Mouse (Mus musculus): ENCODE data around the gene Ulk4. TPM values are rescaled to one million over a fixed set of nuclear protein-coding genes. Genes with fewer than 3 reads are reported as not detected.

The Ulk4 gene
- polyA plus RNA-seq, 1 experiment, result 0.43 TPM

DNA sequence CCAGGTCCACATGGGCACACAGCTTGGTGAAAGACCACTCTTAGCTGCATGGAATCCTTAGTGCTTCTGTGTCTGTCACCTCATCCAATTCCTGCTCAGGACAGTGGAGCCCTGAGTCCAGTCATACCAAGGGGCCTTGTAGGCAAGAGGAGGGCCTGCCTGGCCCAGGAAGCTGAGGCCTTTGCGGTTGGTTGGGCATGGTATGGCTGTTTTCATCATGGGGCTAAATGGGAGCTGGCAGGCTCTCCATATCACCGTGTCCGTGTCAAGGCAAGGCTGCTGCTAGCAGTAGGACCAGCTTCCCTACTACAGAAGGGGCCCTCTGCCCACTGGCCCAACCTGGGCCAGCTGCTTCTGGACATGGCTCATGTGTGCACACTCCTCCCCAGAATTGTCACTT, 313.3 kb downstream of the Ulk4 start:
- DNase-seq (ENCODE audit: low read depth, low spot score), result no peak

DNA sequence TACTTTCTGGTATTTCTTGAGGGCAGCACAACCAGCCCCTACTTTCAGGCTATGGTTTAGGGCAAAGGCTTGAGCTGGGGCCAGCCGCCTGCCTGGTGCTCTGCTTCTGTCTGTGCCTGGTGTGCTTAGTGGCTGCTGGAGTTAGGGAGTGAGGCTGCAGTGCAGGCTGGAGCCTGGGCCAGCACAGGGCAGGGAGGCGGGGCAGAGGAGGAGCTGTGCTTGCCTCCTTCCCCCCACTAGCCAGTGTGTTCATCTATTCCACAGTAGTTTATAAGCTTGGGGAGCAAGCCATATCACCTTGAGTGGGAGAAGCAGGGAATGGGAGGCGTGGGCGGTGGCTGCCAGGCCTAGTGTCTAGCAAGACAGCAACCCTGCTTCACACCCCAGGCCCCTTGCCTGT, 313.9 kb downstream of the Ulk4 start:
- WGBS, result 83% methylated on average over 4 of the region's 4 CpGs
- no peak for DNase-seq (ENCODE audit: low read depth, low spot score)

More for the DNA sequence above, 313.3 kb downstream of the Ulk4 start:
- 87% methylated on average over 3 of the region's 3 CpGs for WGBS

DNA sequence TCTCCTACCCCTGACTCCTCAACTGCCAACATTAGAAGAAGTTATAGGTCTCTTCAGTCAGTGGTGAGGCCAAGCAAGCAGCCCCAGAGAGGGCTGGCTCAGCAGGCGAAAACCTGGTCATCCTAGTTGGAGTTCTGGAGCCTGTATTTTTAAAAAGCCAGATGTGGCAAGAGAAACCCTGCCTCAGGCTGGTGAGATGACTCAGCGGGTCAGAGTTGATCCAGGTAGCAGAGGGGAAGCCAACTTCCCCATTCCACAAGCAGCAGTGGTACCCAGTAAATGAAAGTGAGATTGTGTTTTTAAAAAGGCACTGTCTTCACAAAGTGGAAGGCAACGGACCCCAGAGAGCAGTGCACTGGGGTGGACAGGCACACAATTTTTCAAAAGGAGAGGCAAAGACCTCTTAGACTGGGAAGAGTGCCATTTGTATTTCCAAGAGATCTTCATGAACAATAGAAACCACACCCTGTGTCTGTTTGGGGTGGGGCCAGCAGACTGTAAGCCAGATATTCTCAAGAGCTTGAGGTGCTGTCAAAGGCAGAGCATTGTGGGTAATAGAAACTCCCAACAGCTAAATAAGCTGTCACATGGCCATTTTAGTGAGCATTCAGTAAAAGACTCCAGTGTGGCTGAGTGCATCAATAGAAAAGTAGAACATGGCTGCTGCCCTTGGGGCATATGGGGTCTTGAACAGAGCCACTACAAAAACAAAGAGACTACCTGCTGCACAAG, 314.9 kb downstream of the Ulk4 start:
- DNase-seq (ENCODE audit: low read depth, low spot score), result no peak
- WGBS, result 50% methylated on average over 3 of the region's 3 CpGs

DNA sequence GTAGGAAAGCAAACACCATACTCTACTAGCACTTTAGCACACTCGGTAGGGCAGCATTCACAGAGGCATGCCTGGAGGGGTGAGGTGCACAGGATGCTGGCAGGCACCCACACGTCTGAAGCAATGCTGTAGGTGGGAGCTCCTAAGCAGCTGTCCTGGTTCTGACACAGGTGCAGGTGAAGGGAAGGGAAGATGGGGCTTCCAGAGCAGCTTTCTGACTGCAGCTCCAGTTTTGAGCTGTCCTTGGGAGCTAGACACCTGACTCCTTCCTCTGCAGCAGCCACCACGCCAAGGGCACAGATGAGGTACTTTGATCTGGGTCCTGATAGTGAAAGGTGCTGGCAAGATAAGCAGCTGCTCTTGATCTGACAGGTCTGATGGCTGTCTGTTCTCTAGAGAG, 315.5 kb downstream of the Ulk4 start:
- 28% methylated on average over 3 of the region's 3 CpGs for WGBS
- DNase-seq (ENCODE audit: low read depth, low spot score), result no peak

DNA sequence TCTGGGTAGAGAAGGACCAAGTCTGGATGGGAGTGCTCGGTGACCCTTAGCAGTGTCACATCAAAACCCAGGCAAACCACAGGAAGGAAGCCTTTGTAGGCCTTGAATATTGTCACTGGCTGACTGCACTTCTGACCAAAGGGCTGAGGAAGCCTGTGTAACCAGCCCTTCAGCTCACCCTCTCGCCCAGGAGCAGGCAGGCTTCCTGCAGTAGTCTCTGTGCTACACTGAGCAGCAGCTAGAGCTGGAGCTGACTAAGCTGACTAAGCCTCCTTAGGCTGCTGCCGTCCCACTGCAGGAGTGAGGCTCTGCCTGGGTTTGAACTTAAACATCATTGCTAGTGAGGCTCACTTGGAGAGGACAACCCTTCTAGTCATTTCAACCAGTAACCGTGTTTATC, 316.4 kb downstream of the Ulk4 start:
- no peak for DNase-seq (ENCODE audit: low read depth, low spot score)
- 63% methylated on average over 4 of the region's 4 CpGs for WGBS

DNA sequence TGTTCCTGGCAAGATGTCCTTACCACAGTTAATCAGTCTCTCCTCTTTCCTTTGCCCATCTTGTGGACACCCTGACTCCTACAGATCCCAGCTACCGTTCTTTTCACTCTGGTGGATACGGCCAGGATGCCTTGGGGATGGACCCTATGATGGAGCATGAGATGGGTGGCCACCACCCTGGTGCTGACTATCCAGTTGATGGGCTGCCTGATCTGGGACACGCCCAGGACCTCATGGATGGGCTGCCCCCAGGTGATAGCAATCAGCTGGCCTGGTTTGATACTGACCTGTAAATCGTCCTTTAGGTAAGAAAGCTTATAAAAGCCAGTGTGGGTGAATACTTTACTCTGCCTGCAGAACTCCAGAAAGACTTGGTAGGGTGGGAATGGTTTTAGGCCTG, 317.8 kb downstream of the Ulk4 start:
- DNase-seq (ENCODE audit: low read depth, low spot score), result no peak
- 81% methylated on average over 4 of the region's 4 CpGs for WGBS

DNA sequence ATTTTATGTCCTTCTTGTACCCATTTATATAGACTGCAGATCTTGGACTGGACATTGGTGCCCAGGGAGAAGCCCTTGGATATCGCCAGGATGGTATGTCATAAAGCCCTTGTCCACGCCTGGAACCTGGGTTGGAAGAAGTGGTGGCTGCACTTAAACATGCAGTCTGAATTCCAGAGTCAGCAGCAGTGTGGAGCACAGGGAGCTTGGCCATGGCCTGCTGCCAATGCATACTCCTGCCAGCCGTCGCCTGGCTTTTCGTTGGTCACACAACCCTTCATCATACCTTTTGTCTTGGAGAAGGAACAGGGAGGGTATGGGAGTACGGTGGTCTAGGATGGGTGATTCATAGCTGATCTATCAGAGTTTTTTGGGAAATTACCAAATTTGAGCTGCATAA, 318.4 kb downstream of the Ulk4 start:
- DNase-seq (ENCODE audit: low read depth, low spot score), result no peak
- WGBS, result 65% methylated on average over 6 of the region's 6 CpGs

DNA sequence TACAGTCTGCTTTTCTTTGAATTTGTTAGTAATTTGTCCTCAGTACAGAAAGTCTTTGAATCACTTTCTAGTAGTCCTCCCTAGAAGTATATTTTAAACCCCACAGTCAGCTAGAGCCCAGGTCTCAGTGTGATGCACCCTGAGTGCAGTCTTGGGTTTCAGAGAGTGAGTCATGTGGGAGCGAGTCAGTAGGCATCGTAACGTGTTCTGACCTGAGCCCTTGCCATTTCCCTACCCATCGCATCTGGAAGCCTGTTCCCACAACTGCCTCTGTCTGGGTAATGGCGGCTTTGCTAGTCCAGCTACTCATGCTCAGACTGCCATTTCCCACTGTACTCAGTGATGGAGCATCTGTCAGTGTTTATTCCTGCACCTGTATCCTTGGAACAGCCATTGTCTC, 318.9 kb downstream of the Ulk4 start:
- DNase-seq (ENCODE audit: low read depth, low spot score), result no peak
- 78% methylated on average over 5 of the region's 5 CpGs for WGBS

DNA sequence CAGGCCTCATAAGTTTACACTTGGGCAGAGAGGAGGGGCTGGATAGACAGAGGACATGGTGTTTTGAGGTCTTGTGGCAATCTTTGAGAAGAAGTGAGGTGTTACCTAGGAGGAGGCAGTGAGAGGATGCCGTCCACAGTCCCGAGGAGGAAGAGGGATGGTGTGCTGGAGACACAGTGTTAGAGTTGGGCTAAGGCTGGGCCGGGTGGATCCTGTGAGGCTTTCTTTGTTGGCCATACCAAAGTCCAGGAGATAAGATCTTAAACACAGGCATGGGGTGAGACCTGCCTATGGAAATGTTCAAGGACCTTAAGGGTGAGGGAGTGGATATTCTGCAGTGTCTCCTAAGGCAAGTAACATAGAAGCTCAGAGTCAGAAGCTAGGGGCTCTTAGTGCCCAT, 325.1 kb downstream of the Ulk4 start:
- 34% methylated on average over 3 of the region's 3 CpGs for WGBS
- no peak for DNase-seq (ENCODE audit: low read depth, low spot score)

DNA sequence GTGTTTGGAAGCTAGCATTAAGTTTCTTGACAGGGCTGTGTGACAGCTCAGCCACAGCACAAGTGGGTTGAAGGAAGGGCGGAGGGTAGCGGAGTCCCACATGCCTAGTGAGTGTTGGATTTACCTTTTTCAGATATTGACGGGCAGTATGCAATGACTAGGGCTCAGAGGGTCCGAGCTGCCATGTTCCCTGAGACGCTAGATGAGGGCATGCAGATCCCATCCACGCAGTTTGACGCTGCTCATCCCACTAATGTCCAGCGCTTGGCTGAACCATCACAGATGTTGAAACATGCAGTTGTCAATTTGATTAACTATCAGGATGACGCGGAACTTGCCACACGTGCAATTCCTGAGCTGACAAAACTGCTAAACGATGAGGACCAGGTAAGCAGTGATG, 326.2 kb downstream of the Ulk4 start:
- DNase-seq (ENCODE audit: low read depth, low spot score), result no peak
- 86% methylated on average over 12 of the region's 12 CpGs for WGBS

DNA sequence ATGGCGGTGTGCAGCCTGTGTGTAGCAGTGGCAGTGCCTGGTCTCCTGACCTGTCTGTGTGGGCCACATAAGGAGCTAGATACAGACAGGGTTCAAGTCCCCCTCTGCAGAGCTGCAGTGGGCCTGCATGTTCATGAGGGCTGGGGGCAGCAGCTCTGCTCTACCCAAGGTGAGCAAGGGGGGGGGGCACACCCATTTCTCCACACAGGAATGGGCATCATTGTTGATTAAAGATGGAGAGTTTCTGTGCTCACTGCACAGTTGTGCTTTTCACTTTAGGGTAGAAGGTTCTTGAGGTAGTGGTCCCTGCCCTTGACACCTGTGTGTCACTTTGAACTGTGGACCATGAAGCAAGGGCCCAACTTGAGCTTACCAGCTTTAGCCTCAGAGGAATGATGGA, 328.2 kb downstream of the Ulk4 start:
- DNase-seq (ENCODE audit: low read depth, low spot score), result no peak
- 94% methylated on average over 1 of the region's 1 CpGs for WGBS

DNA sequence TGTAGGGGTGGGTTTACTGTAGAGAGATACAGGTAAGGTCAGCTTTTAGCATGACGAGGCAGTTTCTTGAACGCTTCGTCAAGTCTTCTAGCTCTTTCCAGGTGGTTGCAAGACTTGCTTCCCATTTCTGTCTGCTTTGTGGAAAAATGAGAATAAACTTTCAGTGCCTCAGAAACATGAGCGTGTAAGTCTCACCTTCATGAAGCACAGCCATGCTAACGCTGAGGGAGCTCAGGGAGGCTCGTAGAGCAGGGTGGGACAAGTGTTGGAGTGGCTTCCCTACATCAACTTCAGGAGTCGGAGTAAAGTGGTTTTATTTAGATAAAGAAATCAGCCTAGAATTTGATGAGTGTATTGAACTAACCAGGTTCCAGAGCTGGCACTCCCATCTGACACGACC, 330.9 kb downstream of the Ulk4 start:
- DNase-seq (ENCODE audit: low read depth, low spot score), result no peak
- WGBS, result 50% methylated on average over 8 of the region's 8 CpGs

DNA sequence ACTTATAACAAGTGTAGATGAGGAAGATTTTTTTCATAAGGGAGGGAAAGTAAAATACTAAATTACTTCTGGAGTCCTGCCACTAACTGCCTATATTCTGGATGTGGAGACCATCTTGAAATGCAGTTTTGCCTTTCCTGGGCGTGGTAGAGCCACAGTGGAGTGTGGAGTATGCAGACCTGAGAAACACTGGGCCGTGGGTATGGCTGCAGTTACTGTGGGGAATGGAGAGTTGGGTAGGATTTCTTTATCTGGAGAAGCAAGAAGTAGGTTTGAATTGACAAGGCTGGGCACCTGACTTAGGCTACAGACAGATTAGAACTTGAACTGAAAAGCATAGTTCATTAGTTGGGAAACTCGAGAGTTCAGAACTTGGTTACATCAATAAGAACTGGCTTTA, 332.8 kb downstream of the Ulk4 start:
- no peak for DNase-seq (ENCODE audit: low read depth, low spot score)
- 21% methylated on average over 3 of the region's 3 CpGs for WGBS

DNA sequence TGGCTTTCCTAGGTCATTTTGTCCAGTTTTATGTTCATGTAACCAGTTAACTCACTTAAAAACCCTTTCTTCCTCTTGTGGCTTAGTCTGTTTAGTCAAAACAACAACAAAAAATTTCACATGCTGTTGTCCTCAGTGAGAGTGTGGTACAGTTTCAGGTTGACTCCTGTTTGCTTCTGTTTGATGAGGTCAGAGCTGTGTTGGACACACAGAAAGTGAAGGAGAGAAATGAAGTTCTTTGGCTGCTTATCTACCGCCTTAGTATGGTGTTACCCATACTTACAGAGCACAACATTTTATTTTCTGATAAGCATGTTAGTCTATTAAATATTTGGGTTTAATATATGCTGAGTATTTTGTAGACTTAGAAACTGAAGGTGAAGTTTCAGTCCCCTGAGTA, 333.2 kb downstream of the Ulk4 start:
- WGBS, result 46% methylated on average over 1 of the region's 1 CpGs
- DNase-seq (ENCODE audit: low read depth, low spot score), result no peak

DNA sequence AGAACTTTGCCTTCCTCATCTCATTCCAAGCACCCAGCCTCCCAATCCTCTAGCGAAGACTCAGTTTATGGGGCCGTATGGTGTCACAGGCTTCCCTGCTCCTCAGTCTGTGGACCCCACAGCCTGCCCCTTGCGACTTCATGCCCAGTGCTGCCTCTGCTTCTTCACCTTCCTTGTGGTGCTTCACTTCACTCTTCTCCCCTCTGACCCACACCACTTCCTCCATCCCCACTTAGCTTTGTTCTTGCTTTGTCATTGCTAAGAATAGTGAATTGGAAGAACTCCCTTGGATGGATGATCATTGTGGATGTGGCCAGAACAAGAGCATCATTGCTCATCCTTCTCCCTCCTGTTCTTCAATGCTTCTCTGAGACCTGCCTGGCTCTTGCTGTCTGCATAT, 336.1 kb downstream of the Ulk4 start:
- 47% methylated on average over 3 of the region's 3 CpGs for WGBS
- no peak for DNase-seq (ENCODE audit: low read depth, low spot score)

DNA sequence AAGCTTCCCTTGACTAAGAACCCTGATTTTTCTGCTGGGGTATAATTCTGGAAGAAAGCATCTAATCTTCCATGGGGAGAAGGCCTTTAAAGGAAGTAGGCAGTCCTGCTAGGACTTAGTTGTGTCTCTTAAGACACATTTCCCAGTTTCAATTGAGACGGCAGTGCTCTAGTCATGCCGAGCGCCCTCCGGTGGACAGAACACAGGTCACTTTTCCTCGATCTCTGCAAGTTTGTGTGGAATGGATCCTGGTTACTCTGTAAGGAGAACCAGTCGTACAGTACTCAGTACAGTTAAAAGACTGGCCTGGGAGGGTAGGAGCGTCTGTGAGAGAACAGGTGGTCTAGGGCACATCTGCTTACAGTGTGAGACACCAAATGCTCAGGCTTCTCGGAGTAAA, 340.6 kb downstream of the Ulk4 start:
- 5% methylated on average over 8 of the region's 8 CpGs for WGBS
- no peak for DNase-seq (ENCODE audit: low read depth, low spot score)

DNA sequence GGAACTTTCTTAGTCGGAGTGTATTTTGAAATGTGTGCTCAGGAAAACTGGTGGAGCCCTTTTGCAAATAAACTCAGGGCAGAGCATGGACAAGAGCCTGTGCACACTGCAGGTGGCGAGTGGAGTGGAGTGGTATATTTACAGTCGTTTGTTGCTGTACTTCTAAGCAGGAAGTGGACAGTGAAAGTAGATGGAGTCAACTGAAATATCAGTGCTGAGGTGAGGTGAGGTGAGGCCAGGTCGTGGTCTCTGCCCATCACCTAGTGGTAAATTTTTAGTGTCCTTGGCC, 341.4 kb downstream of the Ulk4 start:
- no peak for DNase-seq (ENCODE audit: low read depth, low spot score)
- WGBS, result 2% methylated on average over 4 of the region's 4 CpGs

DNA sequence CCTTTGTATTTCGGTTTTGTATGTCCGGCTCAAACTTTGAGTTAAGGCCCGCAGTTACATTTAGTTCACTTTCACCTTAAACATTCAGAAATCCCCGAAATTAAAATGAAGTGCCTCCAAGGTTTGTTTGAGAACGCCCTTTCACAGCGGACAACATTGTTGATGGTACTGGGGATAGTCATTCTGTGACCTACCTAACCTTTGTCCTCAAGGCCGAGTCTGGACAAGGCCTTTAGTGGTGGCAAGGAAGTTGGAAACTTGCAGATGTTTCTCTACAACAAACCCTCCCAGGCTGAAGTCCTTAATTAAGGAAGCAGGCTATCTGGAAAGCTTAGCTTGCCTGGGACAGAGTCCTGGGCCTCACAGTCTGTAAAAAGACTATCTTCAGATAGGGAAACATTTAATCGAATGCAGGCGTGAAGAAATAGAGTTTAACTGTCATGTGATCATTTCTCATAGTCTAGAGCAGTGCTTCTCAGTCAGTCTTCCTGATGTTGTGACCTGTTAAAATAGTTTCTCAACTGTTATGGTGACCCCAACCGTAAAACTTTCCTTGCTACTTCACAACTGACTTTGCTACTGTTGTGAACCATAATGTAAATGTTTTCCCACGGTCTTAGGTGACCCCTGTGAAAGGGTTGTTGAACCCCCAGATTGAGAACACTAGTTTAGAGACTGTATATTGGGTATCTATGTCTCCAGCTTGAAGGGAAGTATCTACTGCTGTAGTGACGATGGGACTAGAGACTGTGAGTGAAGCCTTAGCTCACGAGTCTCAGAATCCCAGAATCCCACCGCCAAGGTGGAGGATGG, 342.0 kb downstream of the Ulk4 start:
- WGBS, result 1% methylated on average over 14 of the region's 14 CpGs
- DNase-seq (ENCODE audit: low read depth, low spot score), result no peak

DNA sequence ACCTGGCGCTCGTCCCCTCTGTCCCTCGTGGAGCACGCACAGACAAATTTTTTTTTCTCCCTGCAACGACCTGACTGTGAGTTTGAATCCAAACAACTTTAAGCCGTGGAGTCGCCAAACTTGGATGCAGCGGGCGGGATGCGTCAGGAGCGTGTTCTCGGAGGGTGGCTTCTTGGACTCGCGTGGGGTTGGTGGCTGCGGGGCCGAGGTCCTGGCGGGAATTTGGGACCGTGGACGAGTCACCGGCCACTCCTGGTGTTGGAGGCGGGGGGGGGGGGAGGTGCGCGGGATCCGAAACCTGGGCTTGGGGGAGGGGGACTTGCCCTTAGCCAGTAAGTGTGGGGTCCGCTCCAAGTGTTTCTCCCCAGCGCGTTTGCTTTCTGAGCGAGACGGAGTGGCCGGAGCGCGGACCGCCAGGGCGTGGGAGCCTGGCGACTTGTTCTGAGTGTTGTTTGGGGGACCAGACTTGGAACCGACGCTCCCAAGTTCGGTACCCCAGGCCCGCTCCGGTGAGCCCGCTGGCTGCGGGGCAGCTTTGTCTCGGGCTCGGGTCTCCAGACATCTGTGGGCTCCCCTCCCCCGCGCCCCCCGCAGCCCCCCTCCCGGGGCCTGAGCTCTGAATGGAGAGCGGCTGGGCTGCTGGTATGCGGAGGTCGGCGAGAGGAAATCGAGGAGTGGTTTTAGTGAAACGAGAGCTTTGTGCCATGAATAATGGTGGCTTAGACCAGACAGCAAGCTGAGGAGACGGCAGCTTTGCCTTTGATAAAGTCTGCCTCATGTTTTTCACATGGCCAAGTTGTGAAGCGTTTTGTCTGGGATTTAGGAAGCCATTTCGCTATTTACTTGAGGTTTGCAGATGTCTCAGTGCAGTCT, 342.9 kb downstream of the Ulk4 start:
- no peak for DNase-seq (ENCODE audit: low read depth, low spot score)
- under 1% methylated on average over 56 of the region's 57 CpGs for WGBS

DNA sequence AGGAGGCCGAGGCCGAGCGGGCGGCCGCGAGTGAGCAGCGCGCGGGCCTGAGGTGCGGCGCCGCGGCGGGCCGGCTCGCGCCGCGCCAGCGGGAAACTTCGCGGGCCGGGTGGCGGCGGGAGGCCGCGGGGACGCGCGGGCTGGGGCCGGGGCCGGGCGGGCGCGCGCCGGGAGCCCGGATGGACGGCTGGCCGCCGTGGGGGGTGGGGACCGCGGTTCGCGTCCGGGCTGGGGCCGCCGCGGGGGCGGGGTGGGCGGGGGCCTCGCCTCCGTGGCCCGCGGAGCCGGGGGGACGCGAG, 343.5 kb downstream of the Ulk4 start:
- WGBS, result 1% methylated on average over 53 of the region's 58 CpGs
- DNase-seq (ENCODE audit: low read depth, low spot score), result no peak

Data from large intestine, adult 2 months (tissue).